ENCODE assay signal across 8 mouse cellular contexts in the genomic region with DNA sequence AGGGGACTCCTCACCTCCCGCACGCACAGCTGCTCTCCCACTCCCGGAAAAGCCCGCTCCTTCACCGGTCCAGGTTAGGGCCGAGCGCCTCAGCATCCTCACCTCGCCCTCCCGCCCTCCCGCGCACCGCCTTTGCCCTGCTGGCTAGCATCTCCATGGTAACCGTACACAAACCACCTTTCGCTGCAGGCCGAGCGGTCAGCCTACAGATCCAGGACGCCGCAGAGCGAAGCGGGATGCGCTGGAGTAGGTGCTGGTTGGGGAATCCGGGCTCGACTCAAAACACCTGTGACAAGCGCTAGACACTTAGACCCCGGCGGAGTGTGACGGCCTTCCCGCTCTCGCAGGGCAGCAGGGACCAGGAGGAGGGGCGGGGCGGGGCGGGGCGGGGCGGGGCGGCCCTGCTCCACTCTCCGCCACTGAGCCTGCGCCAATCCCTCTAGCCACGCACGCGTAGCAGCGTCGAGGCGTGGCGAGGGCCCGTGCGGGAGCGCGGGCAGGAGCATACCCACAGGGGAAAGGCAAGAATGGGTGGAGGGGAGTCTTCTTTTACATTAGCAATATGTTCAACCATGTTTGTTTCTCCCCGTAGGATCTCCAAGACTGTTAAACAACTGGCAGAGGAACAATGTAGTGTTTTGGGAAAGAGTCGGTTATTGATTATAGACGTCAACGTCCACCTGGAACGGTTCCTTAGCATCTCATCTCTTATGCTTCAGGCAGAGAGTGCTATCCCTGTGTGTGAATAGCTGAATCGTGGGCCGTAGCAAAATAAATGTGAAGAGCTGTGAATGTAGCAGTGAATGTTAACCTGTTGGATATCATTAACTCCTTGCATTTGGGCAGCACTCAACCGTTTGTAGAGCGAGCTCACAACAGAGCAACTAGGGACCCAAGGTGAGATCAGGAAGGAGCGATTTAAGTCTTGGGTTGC. TPM values are rescaled to one million over a fixed set of nuclear protein-coding genes. Genes with fewer than 3 reads are reported as not detected.
DNase-seq lines count a peak whose midpoint lies in the region; ATAC-seq and TF ChIP-seq lines count a peak whose summit lies in the region.

Gene Armc2, minus strand, starts transcription at position 427 of the 934 bp plus-strand sequence.

- 0 out of 2 replicates have a peak, but pooled peaks have one; percentile 23 for TF ChIP-seq POLR2A in thymus, adult 2 months (IDR thresholded peaks at IDR 0.05; ENCODE audit: control insufficient read depth, extremely low read depth, insufficient read depth, low read length, poor library complexity)

- H3K4me2 ChIP-seq in forebrain, embryonic 16.5 days (ENCODE audit: low read length): peak within 1 kb of the TSS; percentile 86
- peak within 1 kb of the TSS; percentile 84 for H3K4me2 ChIP-seq in lung, embryonic 15.5 days

- peak; percentile 33 for DNase-seq in MEL-GATA-1-ER (ENCODE audit: extremely low read depth, low read depth)
- DNase-seq in cerebellum, adult 18-20 months: peak; percentile 86 to 87
- DNase-seq in heart, postnatal 4 days: peak; percentile 73
- peak; percentile 49 to 63 for DNase-seq in layer of hippocampus, adult 8-10 months (ENCODE audit: low spot score in 2 of 2)
- DNase-seq in ovary, adult 18-20 months (ENCODE audit: low spot score): peak; percentile 57
- peak; percentile 57 for DNase-seq in thymus, adult 2 months

- peak within 1 kb of the TSS; percentile 70 for H3K9ac ChIP-seq in forebrain, embryonic 16.5 days (replicated peaks; ENCODE audit: low read depth, low read length)
- H3K9ac ChIP-seq in lung, embryonic 15.5 days: peak within 1 kb of the TSS; percentile 37

- H3K4me3 ChIP-seq in forebrain, embryonic 16.5 days (replicated peaks; ENCODE audit: low read length): peak within 1 kb of the TSS; percentile 74
- H3K4me3 ChIP-seq in lung, embryonic 15.5 days: peak within 1 kb of the TSS; percentile 50
- H3K4me3 ChIP-seq in thymus, adult 2 months (ENCODE audit: control insufficient read depth, insufficient read depth, low read length): peak within 1 kb of the TSS; percentile 35

- peak; percentile 100 for ATAC-seq in forebrain, embryonic 16.5 days
- ATAC-seq in lung, embryonic 15.5 days (ENCODE audit: borderline replicate concordance, extremely low read depth, low FRiP score, low TSS enrichment): peak; percentile 94

- no peaks in the 10 kb centered on the region for H3K36me3 ChIP-seq in forebrain, embryonic 16.5 days (ENCODE audit: control insufficient read depth, insufficient read depth)
- H3K36me3 ChIP-seq in lung, embryonic 15.5 days: no peaks in the 10 kb centered on the region
- no peaks in the 10 kb centered on the region for H3K36me3 ChIP-seq in thymus, adult 2 months (ENCODE audit: control insufficient read depth, insufficient read depth, low read length)

- H3K4me1 ChIP-seq in forebrain, embryonic 16.5 days (replicated peaks; ENCODE audit: control insufficient read depth, insufficient read depth, low read length): peaks cover 10% of the 10 kb centered on the region
- H3K4me1 ChIP-seq in lung, embryonic 15.5 days: peaks cover 8% of the 10 kb centered on the region
- peaks cover 5% of the 10 kb centered on the region; the same call in 1 of the 2 replicates for H3K4me1 ChIP-seq in thymus, adult 2 months (replicated peaks; ENCODE audit: control insufficient read depth, insufficient read depth, low read length)

- H3K27ac ChIP-seq in forebrain, embryonic 16.5 days (ENCODE audit: low read length): no peak within 1 kb of the TSS
- no peak within 1 kb of the TSS for H3K27ac ChIP-seq in lung, embryonic 15.5 days
- no peak within 1 kb of the TSS for H3K27ac ChIP-seq in thymus, adult 2 months (ENCODE audit: control insufficient read depth, insufficient read depth, low read length)

- no peak for TF ChIP-seq CTCF in thymus, adult 2 months (IDR thresholded peaks at IDR 0.05; ENCODE audit: borderline replicate concordance, control insufficient read depth, extremely low read depth, insufficient read depth, low read length, poor library complexity)

- 2% methylated on average over 58 of the region's 58 CpGs for WGBS in forebrain, embryonic 16.5 days
- 2% methylated on average over 58 of the region's 58 CpGs for WGBS in lung, embryonic 15.5 days
- WGBS in thymus, adult 2 months: 5% methylated on average over 57 of the region's 58 CpGs

- no peaks in the 10 kb centered on the region for H3K27me3 ChIP-seq in forebrain, embryonic 16.5 days (replicated peaks; ENCODE audit: control insufficient read depth, insufficient read depth, low read length)
- H3K27me3 ChIP-seq in lung, embryonic 15.5 days: peaks cover 7% of the 10 kb centered on the region; the same call in 1 of the 2 replicates
- no peaks in the 10 kb centered on the region for H3K27me3 ChIP-seq in thymus, adult 2 months (ENCODE audit: control insufficient read depth, insufficient read depth, low read length)

- H3K9me3 ChIP-seq in forebrain, embryonic 16.5 days (ENCODE audit: control insufficient read depth, low read length): no peaks in the 10 kb centered on the region
- H3K9me3 ChIP-seq in lung, embryonic 15.5 days: no peaks in the 10 kb centered on the region

RNA-seq across cellular contexts. Expression of gene Armc2, which starts in this region (rescaled TPM):
- polyA plus RNA-seq in forebrain, embryonic 16.5 days (2015; fragmentation: Nextera tagmentation; extraction: Ambion mirVana): 8.2 and 10.1 TPM in 2 replicates
- 1 to 10 TPM; 1.2 to 1.6 TPM for total RNA-seq in heart, postnatal 4 days (2021)
- 10 to 100 TPM in 2 of 4 experiments, 1 to 10 TPM in 2; 8.9 to 12.7 (median 9.7) TPM for total RNA-seq in layer of hippocampus, adult 8-10 months (2022)
- 1.8 and 1.9 TPM in 2 replicates for polyA plus RNA-seq in lung, embryonic 15.5 days (2015; fragmentation: Nextera tagmentation; extraction: Ambion mirVana)
- 0.15 and 0.46 TPM in 2 replicates for polyA plus RNA-seq in thymus, adult 2 months (2012; rRNA removed)

Comparison
In these comparisons a context has a peak if more than half of its experiments do, and no peak if none do; other contexts are left out.
1. Peak in DNase-seq and H3K4me3 ChIP-seq in thymus, adult 2 months; RNA of the gene not detected or under 1 TPM.
2. DNase-seq: peak in every context shown above with its lines; median percentile 86 in cerebellum, adult 18-20 months; 73 in heart, postnatal 4 days; 57 in ovary, adult 18-20 months; 57 in thymus, adult 2 months; 56 in layer of hippocampus, adult 8-10 months; 33 in MEL-GATA-1-ER.